Mouse (Mus musculus): ENCODE measurements at regions not wholly inside any gene's neighbourhood (a gene's known extent, or its start where the extent isn't known, plus 50 kb on each side); places are given as distances from the start of the nearest gene placed in this dataset.

- DNase-seq (ENCODE audit: low read depth, low spot score): no peak
Measured at GRCm38 (mm10) chr15:59169831-59170230, 280.7 kb downstream of the Gm49356 start.

- DNase-seq (ENCODE audit: low read depth, low spot score): no peak
Measured at GRCm38 (mm10) chr15:59171120-59171519, 282.0 kb downstream of the Gm49356 start.

GRCm38 (mm10) chr15:59173452-59174245 is 284.6 kb downstream of the Gm49356 start:
- no peak for DNase-seq (ENCODE audit: low read depth, low spot score)

GRCm38 (mm10) chr15:59174246-59174751 is 285.2 kb downstream of the Gm49356 start:
- DNase-seq (ENCODE audit: low read depth, low spot score): no peak

- no peak for DNase-seq (ENCODE audit: low read depth, low spot score)
Measured at GRCm38 (mm10) chr15:59174893-59175531, 285.9 kb downstream of the Gm49356 start.

- no peak for DNase-seq (ENCODE audit: low read depth, low spot score)
Measured at GRCm38 (mm10) chr15:59180076-59180475, 291.0 kb downstream of the Gm49356 start.

GRCm38 (mm10) chr15:59184461-59184860 is 295.4 kb downstream of the Gm49356 start:
- no peak for DNase-seq (ENCODE audit: low read depth, low spot score)

GRCm38 (mm10) chr15:59187566-59187965 is 298.5 kb downstream of the Gm49356 start:
- no peak for DNase-seq (ENCODE audit: low read depth, low spot score)

GRCm38 (mm10) chr15:59188371-59188770 is 299.3 kb downstream of the Gm49356 start:
- no peak for DNase-seq (ENCODE audit: low read depth, low spot score)

- DNase-seq (ENCODE audit: low read depth, low spot score): no peak
Measured at GRCm38 (mm10) chr15:59190511-59190910, 301.4 kb downstream of the Gm49356 start.

- DNase-seq (ENCODE audit: low read depth, low spot score): no peak
Measured at GRCm38 (mm10) chr15:59194421-59194820, 305.3 kb downstream of the Gm49356 start.

GRCm38 (mm10) chr15:59196351-59196750 is 307.3 kb downstream of the Gm49356 start:
- DNase-seq (ENCODE audit: low read depth, low spot score): no peak

- peak; percentile 42 for DNase-seq (ENCODE audit: low read depth, low spot score)
Measured at GRCm38 (mm10) chr15:59197455-59198391, 308.6 kb downstream of the Gm49356 start.

GRCm38 (mm10) chr15:59201386-59201785 is 312.3 kb downstream of the Gm49356 start:
- no peak for DNase-seq (ENCODE audit: low read depth, low spot score)

GRCm38 (mm10) chr15:59201894-59202670 is 313.0 kb downstream of the Gm49356 start:
- DNase-seq (ENCODE audit: low read depth, low spot score): no peak

GRCm38 (mm10) chr15:59203097-59203849 is 314.2 kb downstream of the Gm49356 start:
- no peak for DNase-seq (ENCODE audit: low read depth, low spot score)

GRCm38 (mm10) chr15:59203850-59204625 is 314.9 kb downstream of the Gm49356 start:
- no peak for DNase-seq (ENCODE audit: low read depth, low spot score)

- DNase-seq (ENCODE audit: low read depth, low spot score): no peak
Measured at GRCm38 (mm10) chr15:59205091-59205490, 316.0 kb downstream of the Gm49356 start.

- DNase-seq (ENCODE audit: low read depth, low spot score): no peak
Measured at GRCm38 (mm10) chr15:59205544-59205943, 316.4 kb downstream of the Gm49356 start.
